Mouse (Mus musculus) cerebellum, adult (tissue): Measurements from ENCODE around the gene 1110012L19Rik.
"Not testable (repeated sequence)": the region's sequence is repeated elsewhere in the genome, so short reads cannot be mapped to it uniquely, and the experiment has no call there.

Experiments
- ATAC-seq: cut with Nextera tagmentation; 2 replicates; pipeline ENCODE4 v1.9.2; 2017; ENCODE audit warnings: mild to moderate bottlenecking, moderate library complexity, mixed read lengths; ENCODE audit not compliant: insufficient number of reproducible peaks, low FRiP score, low TSS enrichment

Gene 1110012L19Rik

GRCm38 (mm10) chrX:70385276-70385961 lies at the start of gene 1110012L19Rik:
1110012L19Rik (plus strand) TSS chrX:70385877.
- ATAC-seq = peak; percentile 98

GRCm38 (mm10) chrX:70362985-70363384 lies 22.7 kb upstream of the 1110012L19Rik start:
- ATAC-seq = no peak

- no peak for ATAC-seq
Measured at GRCm38 (mm10) chrX:70363446-70363845, 22.2 kb upstream of the 1110012L19Rik start.

- ATAC-seq = no peak
Measured at GRCm38 (mm10) chrX:70364202-70364601, 21.5 kb upstream of the 1110012L19Rik start.

GRCm38 (mm10) chrX:70364661-70365613 lies 20.7 kb upstream of the 1110012L19Rik start, which contains the start of gene Ids:
Ids (minus strand) TSS chrX:70365084.
- peak; percentile 97 for ATAC-seq

GRCm38 (mm10) chrX:70369758-70370157 lies 15.9 kb upstream of the 1110012L19Rik start:
- ATAC-seq = not testable (repeated sequence)

GRCm38 (mm10) chrX:70374469-70375110 lies 11.1 kb upstream of the 1110012L19Rik start:
- ATAC-seq = peak; percentile 49; the same call in 1 of the 2 replicates

- no peak for ATAC-seq
Measured at GRCm38 (mm10) chrX:70384917-70385275, 781 bp upstream of the 1110012L19Rik start.

GRCm38 (mm10) chrX:70385962-70386351 lies 280 bp downstream of the 1110012L19Rik start:
- no peak for ATAC-seq

- not testable (repeated sequence) for ATAC-seq
Measured at GRCm38 (mm10) chrX:70392636-70393035, 7.0 kb downstream of the 1110012L19Rik start.

GRCm38 (mm10) chrX:70425473-70425872 lies 39.8 kb downstream of the 1110012L19Rik start:
- ATAC-seq = not testable (repeated sequence)
